Mouse (Mus musculus) lung, embryonic 16.5 days (tissue): ENCODE measurements around the gene Gm28042. TPM values are rescaled to one million over a fixed set of nuclear protein-coding genes. Genes with fewer than 3 reads are reported as not detected.

Experiments used
- ATAC-seq: fragments of 200-750 bp; cut with Nextera tagmentation; 2 replicates; pipeline ENCODE4 v1.8.0; 2017; ENCODE audit warnings: low read depth, mild to moderate bottlenecking, moderate library complexity
- H3K27ac ChIP-seq: fragments of 300-500 bp; sonication (generic); 2 replicates; pipeline ENCODE4 v1.5.1; 2014; ENCODE audit warnings: mild to moderate bottlenecking, control low read depth, low read length
- H3K27me3 ChIP-seq: fragments of 300-500 bp; sonication (generic); 2 replicates; pipeline ENCODE4 v1.6.1; 2014; ENCODE audit warnings: low read depth, low read length, mixed read lengths; ENCODE audit not compliant: control insufficient read depth, insufficient read depth
- H3K36me3 ChIP-seq: fragments of 300-500 bp; sonication (generic); 2 replicates; pipeline ENCODE4 v1.6.1; 2014; ENCODE audit warnings: low read length; ENCODE audit not compliant: control insufficient read depth, insufficient read depth
- H3K4me1 ChIP-seq: fragments of 300-500 bp; sonication (generic); replicated peaks from 2 replicates; pipeline ENCODE4 v1.6.1; 2014; ENCODE audit warnings: low read length, mixed read lengths; ENCODE audit not compliant: control insufficient read depth, insufficient read depth
- H3K4me2 ChIP-seq: fragments of 300-500 bp; sonication (generic); 2 replicates; pipeline ENCODE4 v1.6.1; 2014; ENCODE audit warnings: low read depth, low read length, control low read depth
- H3K4me3 ChIP-seq: fragments of 300-500 bp; sonication (generic); 2 replicates; pipeline ENCODE4 v1.5.1; 2014; ENCODE audit warnings: mild to moderate bottlenecking, low read length, control low read depth
- H3K9ac ChIP-seq: fragments of 300-500 bp; sonication (generic); 2 replicates; pipeline ENCODE4 v1.6.1; 2014; ENCODE audit warnings: low read length, control low read depth
- H3K9me3 ChIP-seq: fragments of 300-500 bp; sonication (generic); 2 replicates; pipeline ENCODE4 v1.6.1; 2016; ENCODE audit warnings: low read length; ENCODE audit not compliant: control insufficient read depth
- WGBS: fragments of 180-500 bp; shearing (Covaris S2); extraction: QIAGEN DNeasy Blood & Tissue Kit; methylation state at CpG from one replicate; pipeline ENCODE4 v1.1.7; 2014; 5-methylcytosine and 5-hydroxymethylcytosine counted together
- polyA plus RNA-seq: library from polyadenylated mRNA; unstranded; fragments of >200 nt; fragmentation: Nextera tagmentation; extraction: Ambion mirVana; gene quantifications from 2 replicates; pipeline ENCODE4 v1.2.1, GENCODE M21; 2015

Gene Gm28042
- polyA plus RNA-seq = 2.3 and 4.3 TPM in 2 replicates

DNA sequence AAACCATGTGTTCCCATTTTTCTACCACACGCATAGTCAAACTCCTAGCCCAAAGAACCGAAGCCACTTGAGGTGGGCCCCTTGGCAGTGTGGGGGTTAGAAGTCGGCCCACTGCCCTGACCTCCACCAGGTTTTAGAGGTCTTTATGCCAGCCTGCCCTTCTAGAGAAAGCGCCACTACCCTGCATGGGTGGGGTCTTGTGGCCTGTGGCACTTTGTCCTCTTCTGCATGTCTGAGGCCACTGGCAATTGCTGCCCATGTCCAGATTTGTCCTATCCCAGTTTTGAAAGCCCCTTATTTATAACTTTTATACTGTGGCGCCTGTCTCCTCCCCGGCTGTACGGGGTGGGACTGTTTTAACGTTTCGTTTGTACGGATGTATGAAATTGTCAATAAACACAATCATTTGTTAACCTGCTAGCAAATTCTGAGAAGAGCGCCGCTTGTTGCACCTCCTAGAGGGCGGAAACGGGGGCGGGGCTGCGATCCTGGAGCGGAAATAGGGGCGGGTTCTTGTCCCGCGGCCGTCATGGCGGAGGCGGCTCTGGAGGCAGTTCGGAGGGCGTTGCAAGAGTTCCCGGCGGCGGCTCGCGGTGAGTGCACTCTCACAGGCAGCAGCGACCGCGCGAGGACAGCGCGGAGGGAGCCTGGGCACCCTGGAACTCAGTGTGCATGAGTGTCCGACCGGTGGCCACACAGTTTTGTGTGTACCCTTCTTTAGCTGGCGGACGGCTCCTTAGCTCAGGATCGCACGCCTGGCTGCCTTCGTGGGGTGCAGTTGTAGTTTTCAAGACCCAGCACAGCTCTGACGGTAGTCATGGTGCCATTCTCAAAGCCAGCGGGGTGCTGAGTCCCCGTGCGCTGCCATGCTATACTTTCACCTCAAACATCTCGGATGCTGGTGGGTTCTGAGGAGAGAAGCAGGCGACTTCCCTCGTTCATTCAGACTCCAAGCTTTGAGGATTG is at the start of gene Gm28042, which contains the start of gene Jmjd7:
TSS of gene Gm28042 (plus strand) at position 510 of the 966 bp plus-strand sequence.
TSS of gene Jmjd7 (plus strand) at position 500 of the 966 bp plus-strand sequence.
- peaks cover 26% of the 10 kb centered on the region for H3K4me1 ChIP-seq
- H3K27ac ChIP-seq = peak within 1 kb of the TSS; percentile 93
- 4% methylated on average over 50 of the region's 50 CpGs for WGBS
- peaks cover 14% of the 10 kb centered on the region for H3K36me3 ChIP-seq
- H3K4me2 ChIP-seq = peak within 1 kb of the TSS; percentile 76
- no peaks in the 10 kb centered on the region for H3K27me3 ChIP-seq
- peak within 1 kb of the TSS; percentile 87 for H3K9ac ChIP-seq
- no peaks in the 10 kb centered on the region for H3K9me3 ChIP-seq
- peak within 1 kb of the TSS; percentile 76 for H3K4me3 ChIP-seq
- ATAC-seq = peak; percentile 92

DNA sequence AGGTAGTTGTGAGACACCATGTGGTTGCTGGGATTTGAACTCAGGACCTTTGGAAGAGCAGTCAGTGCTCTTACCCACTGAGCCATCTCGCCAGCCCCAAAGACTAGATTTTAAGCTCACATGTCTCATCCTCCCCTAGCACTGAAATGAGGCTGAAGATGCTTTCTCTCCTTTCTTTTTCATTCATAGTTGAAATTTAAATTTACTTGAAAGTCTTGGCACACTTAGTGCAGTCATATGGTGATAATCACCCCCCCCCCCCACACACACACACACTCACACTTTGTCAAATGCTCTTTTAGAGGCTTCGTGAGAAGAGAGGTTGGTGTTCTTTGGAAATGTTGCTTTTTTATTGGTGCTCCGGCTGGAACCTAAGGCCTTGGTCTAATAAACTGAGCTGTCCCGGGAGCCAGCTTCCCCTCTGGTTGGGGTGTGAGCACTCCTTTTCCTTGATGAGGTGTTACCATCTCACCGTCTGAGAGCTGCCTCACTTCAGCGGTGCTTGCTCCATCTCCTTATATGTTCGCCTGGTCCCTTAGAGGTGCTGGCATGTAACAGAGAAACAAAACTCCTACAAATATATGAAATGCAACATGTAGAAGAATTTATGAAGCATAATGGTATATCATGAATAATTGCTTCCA is 46.8 kb upstream of the Gm28042 start:
- no peak overlapping the region for H3K4me3 ChIP-seq
- no peak for ATAC-seq
- no peaks in the 10 kb centered on the region for H3K36me3 ChIP-seq
- 73% methylated on average over 7 of the region's 7 CpGs for WGBS
- H3K27me3 ChIP-seq = no peaks in the 10 kb centered on the region
- H3K9ac ChIP-seq = no peak overlapping the region
- H3K9me3 ChIP-seq = no peaks in the 10 kb centered on the region
- H3K4me1 ChIP-seq = no peaks in the 10 kb centered on the region; the same call in 1 of the 2 replicates
- no peak overlapping the region for H3K4me2 ChIP-seq
- H3K27ac ChIP-seq = no peak overlapping the region

DNA sequence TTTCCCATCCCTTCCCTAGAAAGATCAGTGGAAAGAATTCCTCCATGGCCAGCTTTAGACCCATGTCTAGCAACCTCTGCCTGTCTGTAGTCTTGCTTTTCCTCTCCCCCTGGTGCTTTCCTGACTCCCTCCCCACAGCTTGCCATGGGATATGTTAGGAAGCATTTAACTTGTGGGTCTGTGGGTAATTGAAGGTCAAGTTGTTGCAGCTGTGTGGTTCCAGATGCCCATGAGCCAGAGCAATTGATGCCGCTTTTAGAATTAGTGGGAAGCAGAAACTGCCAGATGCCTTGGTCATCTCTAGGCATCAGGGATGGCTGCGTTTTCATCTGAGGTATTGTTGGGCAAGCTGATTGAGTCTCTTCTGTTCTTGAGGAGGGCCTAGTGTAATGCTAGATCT is 45.7 kb upstream of the Gm28042 start:
- Histone ChIP-seq H3K4me3 (no peak overlapping the region), H3K36me3 (no peaks in the 10 kb centered on the region), H3K4me1 (peaks cover 5% of the 10 kb centered on the region), H3K9me3 (no peaks in the 10 kb centered on the region), H3K4me2 (no peak overlapping the region), H3K9ac (no peak overlapping the region), H3K27me3 (no peaks in the 10 kb centered on the region), H3K27ac (no peak overlapping the region)
- WGBS = 85% methylated on average over 2 of the region's 2 CpGs
- ATAC-seq = no peak

DNA sequence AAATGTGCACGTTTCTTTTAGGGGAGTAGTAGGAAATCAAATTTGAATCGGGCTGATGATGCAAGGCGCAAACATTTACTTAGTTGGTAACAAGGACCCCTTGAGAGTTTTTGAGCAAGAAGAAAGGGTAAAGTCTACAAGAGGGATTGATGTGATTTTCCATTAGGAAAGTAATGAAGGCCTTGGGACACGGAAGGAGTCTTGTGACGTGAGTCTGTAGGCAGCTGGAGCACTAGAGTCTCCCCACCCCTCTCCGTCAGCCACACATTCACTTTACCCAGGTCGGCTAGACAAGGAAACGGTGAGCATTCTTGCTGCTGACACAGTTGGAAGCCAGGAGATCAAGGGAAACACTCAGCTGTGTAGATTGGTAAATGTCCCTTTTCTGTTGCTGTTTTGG is 41.4 kb upstream of the Gm28042 start:
- peak; percentile 93 for ATAC-seq
- H3K27ac ChIP-seq = peak overlapping the region; percentile 85
- WGBS = 55% methylated on average over 8 of the region's 8 CpGs

DNA sequence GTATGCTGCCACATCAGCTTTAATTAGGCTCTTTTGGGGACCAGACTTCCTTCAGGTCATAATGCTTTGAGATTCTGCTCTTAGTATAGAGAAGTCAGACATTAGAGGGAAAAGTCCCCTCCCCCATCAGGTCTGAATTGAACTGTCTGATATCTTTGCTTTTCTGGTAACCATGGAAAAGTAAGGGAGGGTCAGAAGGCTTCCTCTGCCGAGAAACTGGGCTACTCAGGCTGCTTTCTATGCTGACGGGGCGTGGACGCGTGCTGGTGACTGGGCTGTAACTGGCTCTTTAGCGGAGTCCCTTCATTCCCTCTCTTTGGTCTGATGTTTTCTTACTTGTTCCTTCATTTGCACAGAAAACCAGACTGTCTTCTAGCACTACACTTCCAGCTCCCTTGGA is 40.9 kb upstream of the Gm28042 start:
- 62% methylated on average over 6 of the region's 6 CpGs for WGBS
- peak overlapping the region; percentile 85 for H3K27ac ChIP-seq
- no peaks in the 10 kb centered on the region for H3K27me3 ChIP-seq
- no peak overlapping the region for H3K4me3 ChIP-seq
- no peaks in the 10 kb centered on the region for H3K36me3 ChIP-seq
- peak; percentile 42; the same call in 1 of the 2 replicates for ATAC-seq
- no peaks in the 10 kb centered on the region for H3K9me3 ChIP-seq
- peak overlapping the region; percentile 18 for H3K4me2 ChIP-seq
- peaks cover 5% of the 10 kb centered on the region for H3K4me1 ChIP-seq
- no peak overlapping the region for H3K9ac ChIP-seq

More for the DNA sequence above, 41.4 kb upstream of the Gm28042 start:
- no peak overlapping the region for H3K4me3 ChIP-seq
- H3K36me3 ChIP-seq = no peaks in the 10 kb centered on the region
- no peaks in the 10 kb centered on the region for H3K27me3 ChIP-seq
- no peaks in the 10 kb centered on the region for H3K9me3 ChIP-seq
- H3K9ac ChIP-seq = no peak overlapping the region
- peaks cover 5% of the 10 kb centered on the region for H3K4me1 ChIP-seq
- no peak overlapping the region; the same call in 1 of the 2 replicates for H3K4me2 ChIP-seq

DNA sequence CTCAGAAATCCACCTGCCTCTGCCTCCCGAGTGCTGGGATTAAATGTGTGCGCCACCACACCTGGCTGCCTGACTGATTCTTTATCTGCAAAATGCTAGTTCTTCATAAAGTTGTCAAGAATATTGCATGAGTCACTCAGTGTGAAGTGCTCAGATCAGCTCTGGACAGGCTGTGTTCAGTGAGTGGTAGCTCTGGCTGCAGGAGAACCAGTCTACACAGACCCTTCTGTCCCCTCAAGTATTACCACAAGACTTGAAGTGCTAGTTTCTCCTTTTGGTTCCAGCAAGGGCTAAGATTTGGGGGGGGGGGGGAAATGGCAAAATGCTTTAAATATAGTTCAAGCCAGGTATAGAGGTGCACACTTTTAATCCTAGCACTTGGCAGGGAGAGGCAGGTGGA is 39.9 kb upstream of the Gm28042 start:
- H3K4me2 ChIP-seq = no peak overlapping the region
- 84% methylated on average over 2 of the region's 2 CpGs for WGBS
- H3K27ac ChIP-seq = no peak overlapping the region
- no peaks in the 10 kb centered on the region for H3K9me3 ChIP-seq
- H3K4me1 ChIP-seq = peaks cover 5% of the 10 kb centered on the region
- ATAC-seq = peak; percentile 64
- no peaks in the 10 kb centered on the region for H3K27me3 ChIP-seq
- H3K9ac ChIP-seq = no peak overlapping the region
- no peak overlapping the region for H3K4me3 ChIP-seq
- no peaks in the 10 kb centered on the region for H3K36me3 ChIP-seq

DNA sequence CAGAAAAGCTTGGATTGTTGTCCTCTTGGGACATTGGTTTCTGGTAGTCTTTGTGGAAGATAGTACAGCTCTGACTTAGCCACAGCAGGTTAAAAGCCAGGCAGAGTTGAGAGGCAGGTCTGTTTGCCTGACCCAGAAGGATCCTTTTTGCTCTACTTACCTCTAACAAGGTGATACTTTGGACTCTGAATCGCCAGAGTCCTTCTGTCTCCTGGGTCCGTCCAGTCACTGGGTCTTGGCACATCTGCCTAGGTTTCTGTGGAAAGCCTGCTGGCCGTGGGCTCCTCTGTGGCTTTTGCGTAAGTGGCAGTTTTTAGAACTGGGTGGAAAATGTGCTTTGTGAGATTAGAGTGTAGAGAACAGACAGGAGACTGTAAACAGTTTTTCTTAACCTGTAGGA is 38.3 kb upstream of the Gm28042 start:
- Histone ChIP-seq H3K4me3 (no peak overlapping the region), H3K27ac (no peak overlapping the region), H3K27me3 (no peaks in the 10 kb centered on the region), H3K4me1 (peaks cover 5% of the 10 kb centered on the region), H3K9ac (no peak overlapping the region), H3K9me3 (no peaks in the 10 kb centered on the region), H3K36me3 (no peaks in the 10 kb centered on the region), H3K4me2 (no peak overlapping the region)
- WGBS = 81% methylated on average over 4 of the region's 4 CpGs
- ATAC-seq = no peak

DNA sequence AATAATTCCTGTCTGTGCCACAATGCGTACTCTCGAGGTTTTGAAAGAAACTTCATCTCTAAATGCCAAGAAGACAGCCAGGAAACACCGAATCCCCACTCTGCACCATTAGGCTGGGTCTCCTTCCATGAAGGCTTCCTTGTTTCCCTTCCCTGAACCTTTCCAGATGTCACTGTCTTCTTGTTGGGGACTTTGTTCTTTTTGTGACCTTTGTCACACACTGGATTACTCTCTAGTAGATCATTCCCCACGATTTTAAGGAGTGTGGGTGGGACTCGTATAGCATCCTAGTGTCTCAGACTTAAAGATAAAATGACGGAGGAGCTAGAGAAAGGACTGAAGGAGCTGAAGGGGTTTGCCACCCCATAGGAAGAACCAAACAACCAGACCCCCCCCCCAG is 36.4 kb upstream of the Gm28042 start:
- Histone ChIP-seq H3K4me1 (peaks cover 20% of the 10 kb centered on the region), H3K9ac (no peak overlapping the region), H3K27ac (no peak overlapping the region), H3K36me3 (no peaks in the 10 kb centered on the region), H3K4me3 (no peak overlapping the region), H3K27me3 (no peaks in the 10 kb centered on the region), H3K9me3 (no peaks in the 10 kb centered on the region), H3K4me2 (no peak overlapping the region)
- ATAC-seq = no peak
- 84% methylated on average over 6 of the region's 6 CpGs for WGBS

DNA sequence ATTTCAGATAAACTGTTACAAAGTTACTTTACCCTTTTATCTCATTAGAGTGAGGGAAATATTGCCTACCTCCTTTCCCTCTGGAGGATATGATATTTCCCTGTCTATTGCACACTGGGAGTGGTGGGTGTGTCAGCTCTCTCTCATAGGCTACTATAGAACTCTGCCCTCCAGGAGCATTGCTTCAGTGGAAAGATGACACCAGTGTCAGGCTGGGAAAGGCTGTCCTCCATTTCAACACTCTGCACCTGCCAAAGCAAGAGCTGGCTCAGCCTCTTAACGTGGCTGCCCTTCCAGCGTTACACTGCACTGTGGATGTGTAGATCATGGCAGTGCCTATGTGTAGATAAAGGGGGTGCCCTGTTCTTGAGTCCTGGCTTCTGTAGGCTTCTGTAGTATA is 34.9 kb upstream of the Gm28042 start:
- 85% methylated on average over 2 of the region's 2 CpGs for WGBS
- H3K27me3 ChIP-seq = no peaks in the 10 kb centered on the region
- H3K4me2 ChIP-seq = no peak overlapping the region
- no peaks in the 10 kb centered on the region for H3K9me3 ChIP-seq
- H3K4me3 ChIP-seq = no peak overlapping the region
- H3K36me3 ChIP-seq = no peaks in the 10 kb centered on the region
- H3K9ac ChIP-seq = no peak overlapping the region
- peaks cover 20% of the 10 kb centered on the region for H3K4me1 ChIP-seq
- no peak overlapping the region for H3K27ac ChIP-seq
- ATAC-seq = no peak
